Mouse (Mus musculus): ENCODE data around the gene Slc9a6.

Slc9a6 gene

GRCm38 (mm10) chrX:56609623-56610317, at the start of gene Slc9a6:
Slc9a6 (plus strand) TSS chrX:56609757.
- DNase-seq = peak; percentile 66 to 80

- peak; percentile 10 to 12 for DNase-seq
Measured at GRCm38 (mm10) chrX:56572465-56572864, 37.1 kb upstream of the Slc9a6 start.

DNA sequence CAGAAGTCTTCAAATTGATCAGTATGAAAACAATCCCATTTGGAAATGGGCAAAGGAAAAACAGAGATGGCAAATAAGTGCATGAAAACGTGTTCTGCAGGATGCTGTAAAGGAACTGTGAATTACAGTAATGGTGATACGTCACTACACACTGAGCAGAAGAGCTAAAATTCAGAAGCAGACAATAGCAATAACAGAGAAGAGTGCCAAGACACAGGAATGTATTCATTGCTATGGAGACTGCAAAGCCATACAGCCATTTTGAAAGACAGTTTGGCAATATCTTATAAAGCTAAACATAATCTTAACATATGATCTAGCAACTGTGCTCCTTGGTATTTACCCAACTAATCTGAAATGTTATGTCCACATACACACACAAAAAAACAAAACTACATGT, 31.4 kb upstream of the Slc9a6 start:
- DNase-seq = no peak

DNA sequence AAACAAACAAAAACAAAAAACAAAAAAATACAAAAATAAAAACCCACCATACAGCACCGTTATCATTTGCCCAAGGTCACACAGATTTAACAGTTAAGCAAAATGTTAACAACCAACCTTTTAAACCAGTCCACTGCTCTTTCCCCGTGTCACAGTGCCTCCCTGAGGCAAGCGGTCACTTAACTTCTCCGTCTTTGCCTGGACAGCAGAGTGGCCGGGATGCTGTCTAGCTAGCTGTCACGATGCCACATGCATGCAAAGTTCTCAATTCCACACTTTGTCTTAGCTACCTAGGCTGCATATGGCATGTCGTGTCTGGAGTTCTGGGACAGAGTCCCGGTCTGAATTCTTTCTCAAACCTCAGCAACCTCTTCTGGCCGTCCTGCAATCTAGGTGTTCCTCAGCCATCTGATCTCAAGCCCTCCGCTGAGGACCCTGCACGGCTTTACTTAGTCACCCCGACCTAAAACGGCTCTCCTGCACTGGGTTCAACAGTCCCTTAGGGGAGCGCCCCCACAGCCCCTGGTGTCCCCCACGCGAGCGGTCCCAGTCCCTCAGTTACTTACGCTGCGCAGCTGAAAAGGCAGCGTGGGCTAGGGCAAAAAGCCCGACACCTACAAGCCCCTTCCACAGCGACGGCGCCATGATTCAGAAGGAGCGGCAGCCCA, 12.2 kb upstream of the Slc9a6 start:
- DNase-seq = peak in 1 of 2 experiments; percentile 13

DNA sequence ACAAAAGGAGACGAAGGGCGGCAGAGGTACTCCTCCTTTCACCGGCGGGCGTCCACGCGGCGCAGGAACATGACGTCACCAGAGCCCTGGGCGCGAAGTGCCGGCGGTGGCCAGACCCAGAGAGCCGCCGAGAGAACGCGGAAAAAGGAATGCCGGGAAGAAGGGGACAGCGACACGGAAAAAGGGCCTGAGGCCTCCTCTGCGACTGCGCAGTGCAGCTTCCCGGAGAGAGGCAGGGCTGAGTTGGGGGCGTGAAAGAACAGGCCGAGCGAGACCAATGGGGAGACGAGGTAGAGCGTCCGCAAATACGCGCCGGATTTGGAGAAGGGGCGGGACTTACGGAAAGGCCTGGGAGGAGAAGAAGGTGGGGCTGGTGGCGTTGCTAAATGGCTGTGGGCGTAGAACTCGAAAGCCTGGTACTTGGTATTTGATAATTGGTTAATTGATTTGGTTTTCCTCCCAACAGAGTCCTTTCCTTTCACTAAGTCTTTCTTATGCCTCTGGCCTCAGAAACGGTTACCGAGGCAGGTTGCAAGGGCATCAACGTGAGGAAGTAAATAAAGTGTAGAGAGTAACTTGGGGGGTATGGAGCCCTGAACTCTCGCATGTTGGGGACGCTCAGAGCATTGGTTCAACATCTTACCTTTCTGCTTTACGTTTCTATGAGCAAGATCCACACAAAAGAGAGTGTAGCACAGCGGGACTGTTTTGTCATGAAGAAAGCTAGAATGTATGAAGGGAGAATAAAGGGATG, 11.5 kb upstream of the Slc9a6 start, which contains the start of gene Mmgt1:
TSS of gene Mmgt1 (minus strand) at position 183 of the 754 bp plus-strand sequence.
- peak; percentile 88 to 90 for DNase-seq

- no peak for DNase-seq
Measured at GRCm38 (mm10) chrX:56606536-56606935, 3.0 kb upstream of the Slc9a6 start.

DNA sequence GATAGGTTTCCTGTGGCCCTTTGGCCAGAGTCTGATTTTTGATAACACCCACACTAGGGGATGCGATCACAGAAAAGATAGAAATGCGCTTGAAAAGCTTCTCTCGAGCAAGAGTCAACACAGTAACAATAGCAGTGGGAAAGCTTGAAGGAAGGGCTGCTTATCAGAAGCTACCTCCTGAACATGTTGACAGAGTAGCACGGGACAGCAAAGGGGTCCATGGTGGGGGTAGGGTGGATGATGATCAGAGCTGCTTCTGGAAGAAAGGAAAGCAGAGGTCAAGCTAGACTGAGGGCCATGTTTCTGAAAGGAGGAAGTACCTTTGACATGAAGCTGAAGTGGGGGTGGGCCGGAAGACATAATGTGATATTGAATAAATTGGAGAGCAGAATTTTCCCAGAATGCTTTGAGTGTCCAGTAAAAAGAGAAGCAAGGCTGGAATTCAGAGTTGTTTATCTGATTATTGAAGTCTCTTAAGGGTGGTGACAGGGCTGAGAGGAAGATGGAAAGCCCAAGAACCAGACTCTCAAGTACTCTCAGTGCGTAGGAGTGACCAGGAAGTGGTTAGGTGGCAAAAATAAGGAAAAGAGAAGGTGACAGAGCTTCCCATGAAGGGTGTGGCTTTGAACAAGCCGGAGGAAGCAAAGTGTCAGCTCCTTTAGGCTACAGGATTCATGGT, 2.4 kb upstream of the Slc9a6 start:
- DNase-seq = no peak

DNA sequence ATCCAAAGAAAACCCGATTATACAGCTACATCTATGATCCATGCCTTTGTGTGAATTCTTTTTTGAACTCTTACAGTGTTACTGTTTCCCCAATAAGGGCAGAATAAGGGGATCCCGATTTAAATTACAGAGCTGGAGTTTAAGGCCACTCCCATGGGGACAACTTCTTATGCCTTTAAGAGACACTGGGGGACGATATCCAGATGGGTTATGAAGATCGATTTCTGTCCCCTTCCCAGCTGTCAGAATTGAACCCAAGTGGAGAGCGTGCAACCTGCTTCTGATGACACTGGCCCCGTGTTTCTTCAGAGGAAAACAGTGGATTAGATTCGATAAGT, 303 bp upstream of the Slc9a6 start:
- no peak for DNase-seq

DNA sequence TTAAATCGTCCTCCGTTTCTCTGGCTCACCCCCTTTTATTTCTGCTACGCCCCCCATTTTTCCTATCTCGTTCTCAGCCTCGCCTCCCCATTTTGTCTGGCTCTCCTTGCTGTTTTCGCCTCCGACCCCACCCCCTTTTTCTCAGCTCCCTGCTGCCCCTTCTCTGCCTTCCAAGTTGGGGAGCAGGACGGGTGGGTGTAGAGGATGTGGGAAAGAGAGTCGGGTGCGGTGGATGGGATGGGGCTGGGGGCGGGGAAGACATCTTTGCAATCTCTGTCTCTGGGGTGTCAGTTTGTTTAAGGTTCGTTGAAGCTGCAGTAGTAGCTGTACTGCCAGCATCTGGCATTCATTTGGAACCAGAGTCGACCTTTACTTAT, 749 bp downstream of the Slc9a6 start:
- DNase-seq = no peak

GRCm38 (mm10) chrX:56615236-56615635, 5.7 kb downstream of the Slc9a6 start:
- DNase-seq = no peak

DNA sequence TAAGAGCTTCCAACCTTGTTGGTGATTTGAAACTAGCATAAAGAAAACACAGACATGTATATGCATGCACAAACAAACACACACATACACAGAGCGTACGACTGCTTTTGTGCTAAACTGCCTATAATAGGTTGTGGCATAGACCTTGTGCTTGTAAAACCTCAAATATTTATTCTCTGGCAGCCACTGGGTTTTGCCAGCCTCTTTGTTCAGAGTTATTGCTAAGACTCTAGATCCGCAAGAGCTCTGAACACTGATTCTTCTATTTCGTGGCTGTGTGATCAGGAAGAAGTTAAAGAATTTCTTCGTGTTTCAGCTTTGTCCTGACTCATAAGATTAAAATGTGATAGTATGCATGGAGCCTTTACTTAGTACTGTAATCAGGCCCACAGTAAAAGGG, 26.6 kb downstream of the Slc9a6 start:
- no peak for DNase-seq

DNA sequence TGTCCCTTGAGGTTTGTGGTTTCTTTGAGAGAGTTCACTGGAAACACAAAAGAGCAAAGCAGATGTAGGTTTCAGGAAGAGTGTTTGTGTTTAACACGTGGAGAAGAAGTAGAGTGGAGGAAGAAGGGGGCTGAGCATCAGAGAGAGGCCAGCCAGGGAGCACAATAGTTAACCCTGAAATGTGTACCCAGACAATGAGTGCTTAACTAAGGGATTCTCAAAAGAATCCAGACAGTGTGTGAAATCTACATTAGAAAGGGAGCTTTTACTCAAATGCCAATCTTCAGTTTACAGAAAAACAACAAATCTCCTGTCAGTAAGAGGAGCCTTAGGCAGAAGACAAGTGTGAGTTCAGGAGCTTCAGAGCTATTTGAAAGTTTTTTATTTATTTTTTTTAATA, 30.5 kb downstream of the Slc9a6 start:
- no peak for DNase-seq

GRCm38 (mm10) chrX:56649549-56650354, 40.2 kb downstream of the Slc9a6 start:
- DNase-seq = no peak

- no peak for DNase-seq
Measured at GRCm38 (mm10) chrX:56650355-56650652, 40.7 kb downstream of the Slc9a6 start.

- DNase-seq = no peak
Measured at GRCm38 (mm10) chrX:56650885-56651284, 41.3 kb downstream of the Slc9a6 start.

DNA sequence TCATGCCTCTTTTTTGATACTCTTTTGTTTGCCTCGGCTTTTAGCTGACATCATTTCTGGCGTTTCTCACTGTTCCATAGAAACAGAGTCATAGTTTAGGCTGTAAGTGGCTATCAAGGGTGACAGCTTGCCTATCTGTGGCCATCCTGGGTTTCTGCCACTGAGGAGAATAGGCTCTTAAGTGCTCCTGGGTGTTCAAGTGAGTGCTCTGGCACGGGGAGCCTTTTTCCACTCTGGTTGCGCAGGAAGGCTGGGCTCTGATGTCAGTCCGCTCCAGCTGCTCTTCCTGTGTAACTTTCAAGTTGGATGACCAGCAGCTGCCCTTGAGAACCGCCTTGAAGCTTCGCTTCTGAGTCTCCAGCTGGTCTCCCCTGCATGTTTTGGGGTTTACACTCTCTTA, 42.2 kb downstream of the Slc9a6 start:
- no peak for DNase-seq

GRCm38 (mm10) chrX:56655686-56656085, 46.1 kb downstream of the Slc9a6 start:
- DNase-seq = no peak

- DNase-seq = peak; percentile 11 to 15
Measured at GRCm38 (mm10) chrX:56659286-56659685, 49.7 kb downstream of the Slc9a6 start.

- DNase-seq = no peak
Measured at GRCm38 (mm10) chrX:56661143-56661542, 51.6 kb downstream of the Slc9a6 start.

- DNase-seq = no peak
Measured at GRCm38 (mm10) chrX:56662316-56662715, 52.8 kb downstream of the Slc9a6 start.

- DNase-seq = no peak
Measured at GRCm38 (mm10) chrX:56663377-56663776, 53.8 kb downstream of the Slc9a6 start.

- DNase-seq = no peak
Measured at GRCm38 (mm10) chrX:56665226-56665973, 55.8 kb downstream of the Slc9a6 start.
